Mouse (Mus musculus) kidney, postnatal 0 days (tissue): Measurements from ENCODE around the gene Nsl1. TPM values are rescaled to one million over a fixed set of nuclear protein-coding genes. Genes with fewer than 3 reads are reported as not detected.

ENCODE experiments used
- ATAC-seq: fragments of 200-750 bp; cut with Nextera tagmentation; replicated peaks from 2 replicates; pipeline ENCODE4 v1.8.0; 2017; ENCODE audit warnings: low read depth, moderate number of reproducible peaks, moderate TSS enrichment, moderate library complexity; ENCODE audit not compliant: low FRiP score
- DNase-seq: peaks from one replicate; pipeline ENCODE4 v3.0.0-alpha.2; 2016; ENCODE audit warnings: low spot score
- H3K27ac ChIP-seq: fragments of 300-500 bp; sonication (generic); 2 replicates; pipeline ENCODE4 v1.5.1; 2014; ENCODE audit warnings: mild to moderate bottlenecking
- H3K27me3 ChIP-seq: fragments of 300-500 bp; sonication (generic); 2 replicates; pipeline ENCODE4 v1.6.1; 2014; ENCODE audit warnings: low read length, mixed read lengths; ENCODE audit not compliant: insufficient read depth
- H3K36me3 ChIP-seq: fragments of 300-500 bp; sonication (generic); 2 replicates; pipeline ENCODE4 v1.6.1; 2014; ENCODE audit warnings: low read length, mixed read lengths; ENCODE audit not compliant: insufficient read depth
- H3K4me1 ChIP-seq: fragments of 300-500 bp; sonication (generic); replicated peaks from 2 replicates; pipeline ENCODE4 v1.6.1; 2014; ENCODE audit warnings: antibody characterized with exemption, low read length, mixed read lengths; ENCODE audit not compliant: insufficient read depth
- H3K4me2 ChIP-seq: fragments of 300-500 bp; sonication (generic); 2 replicates; pipeline ENCODE4 v1.6.1; 2014; ENCODE audit warnings: mild to moderate bottlenecking, low read length, moderate library complexity, mixed read lengths
- H3K4me3 ChIP-seq: fragments of 300-500 bp; sonication (generic); replicated peaks from 2 replicates; pipeline ENCODE4 v1.5.1; 2014; ENCODE audit warnings: low read depth, low read length
- H3K9ac ChIP-seq: fragments of 300-500 bp; sonication (generic); 2 replicates; pipeline ENCODE4 v1.6.1; 2014; ENCODE audit warnings: low read depth, low read length
- H3K9me3 ChIP-seq: fragments of 300-500 bp; sonication (generic); replicated peaks from 2 replicates; pipeline ENCODE4 v1.6.1; 2016; ENCODE audit warnings: low read length, inconsistent platforms, mixed read lengths
- CTCF ChIP-seq: IDR thresholded peaks from 2 replicates; pipeline ENCODE4 v1.5.1; 2016; ENCODE audit warnings: antibody characterized with exemption, low read depth, mild to moderate bottlenecking, moderate library complexity
- WGBS: fragments of 180-500 bp; shearing (Covaris S2); extraction: QIAGEN DNeasy Blood & Tissue Kit; methylation state at CpG from one replicate; pipeline ENCODE4 v1.1.7; 2014; 5-methylcytosine and 5-hydroxymethylcytosine counted together
- polyA plus RNA-seq: library from polyadenylated mRNA; unstranded; fragments of >200 nt; fragmentation: Nextera tagmentation; extraction: Ambion mirVana; gene quantifications from 2 replicates; pipeline ENCODE4 v1.2.1, GENCODE M21; 2015

Nsl1 gene
- polyA plus RNA-seq, 1 experiment from 2014 or later = 8.6 TPM

DNA sequence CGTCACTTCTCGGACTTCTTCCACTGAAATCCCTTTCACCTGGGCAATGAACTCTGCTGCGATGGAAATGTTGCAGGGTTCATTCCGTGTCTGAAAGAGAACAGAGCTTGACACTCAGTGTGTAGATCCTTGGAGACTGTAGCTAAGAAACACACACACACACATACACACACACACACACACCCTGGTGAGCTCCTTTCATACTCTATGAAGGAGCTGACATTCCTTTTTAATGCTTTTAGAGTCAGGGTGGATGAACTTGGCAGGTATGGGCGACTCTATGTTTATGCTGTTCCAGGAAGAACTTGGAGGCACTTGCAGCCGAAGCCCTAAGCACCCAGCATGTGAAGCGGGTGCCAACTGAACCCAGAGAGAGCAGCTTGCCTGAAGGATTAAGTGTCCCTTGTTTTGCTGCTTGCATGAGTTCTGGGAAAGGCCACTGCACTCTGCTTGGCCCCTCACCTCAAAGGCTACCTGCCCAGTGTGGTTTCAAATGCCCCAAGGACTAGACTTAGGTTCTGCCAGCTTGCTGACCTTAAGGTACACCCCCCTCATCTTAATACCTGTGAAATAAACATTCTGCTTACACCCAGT, 16.5 kb upstream of the Nsl1 start:
- Histone ChIP-seq H3K4me1 (no peaks in the 10 kb centered on the region), H3K36me3 (no peaks in the 10 kb centered on the region), H3K4me3 (no peak overlapping the region), H3K27ac (no peak overlapping the region), H3K9ac (no peak overlapping the region), H3K9me3 (no peaks in the 10 kb centered on the region), H3K27me3 (no peaks in the 10 kb centered on the region), H3K4me2 (no peak overlapping the region)
- no peak for TF ChIP-seq CTCF
- WGBS = 73% methylated on average over 7 of the region's 7 CpGs
- no peak for ATAC-seq
- DNase-seq = no peak

DNA sequence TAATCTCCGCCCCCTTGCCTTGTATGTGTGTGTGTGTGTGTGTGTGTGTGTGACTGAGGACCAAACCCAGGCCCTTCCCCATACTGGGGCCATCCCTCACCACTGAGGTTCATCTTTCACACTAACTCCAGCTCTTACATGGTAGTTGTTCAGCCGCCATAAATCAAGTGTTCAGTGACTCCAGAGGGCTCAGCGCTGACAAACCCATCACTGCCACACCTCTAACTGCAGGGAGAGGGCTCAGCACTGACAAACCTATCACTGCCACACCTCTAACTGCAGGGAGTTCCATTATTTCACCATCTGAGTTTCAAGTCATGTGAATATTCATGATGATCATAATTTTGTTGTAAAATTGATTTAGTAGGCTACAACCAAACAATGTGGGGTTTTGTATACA, 9.3 kb upstream of the Nsl1 start:
- no peak for TF ChIP-seq CTCF
- H3K4me1 ChIP-seq = no peaks in the 10 kb centered on the region
- no peaks in the 10 kb centered on the region for H3K27me3 ChIP-seq
- no peak overlapping the region for H3K27ac ChIP-seq
- H3K9me3 ChIP-seq = no peaks in the 10 kb centered on the region
- ATAC-seq (no peak), DNase-seq (no peak)
- H3K4me3 ChIP-seq = no peak overlapping the region
- H3K4me2 ChIP-seq = no peak overlapping the region
- H3K9ac ChIP-seq = no peak overlapping the region
- no peaks in the 10 kb centered on the region for H3K36me3 ChIP-seq
- 49% methylated on average over 3 of the region's 3 CpGs for WGBS

DNA sequence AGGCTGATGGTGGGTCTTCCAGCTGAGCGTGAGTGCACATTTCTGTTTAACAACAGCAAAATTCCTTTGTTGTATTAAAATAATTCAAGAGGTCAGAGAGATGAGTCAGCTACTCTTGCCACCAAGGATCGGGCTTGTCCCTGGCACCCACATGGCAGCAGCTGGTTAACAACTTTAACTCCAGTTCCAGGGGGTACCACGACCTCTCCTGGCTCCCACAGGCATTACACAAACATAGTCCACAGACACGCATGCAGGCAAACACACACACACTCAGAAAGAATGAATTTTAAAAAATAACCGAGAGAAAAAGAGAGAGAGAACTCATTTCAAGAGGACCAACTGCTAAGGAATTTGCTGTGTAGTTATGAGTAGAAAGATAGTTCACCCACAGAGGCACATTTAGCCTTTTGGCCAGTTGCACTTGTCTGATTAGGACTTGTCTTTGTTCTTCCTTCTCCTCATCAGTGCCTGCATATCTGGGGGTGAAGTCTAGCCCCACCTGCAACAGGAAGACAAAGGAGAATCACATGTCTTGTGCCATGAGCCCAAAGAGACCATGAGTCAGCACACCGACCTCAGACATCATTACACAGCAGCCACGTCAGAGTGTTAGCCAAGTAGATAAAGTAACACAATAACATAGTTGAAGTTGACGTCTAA, 7.8 kb upstream of the Nsl1 start:
- no peak overlapping the region for H3K9ac ChIP-seq
- DNase-seq = no peak
- H3K9me3 ChIP-seq = no peaks in the 10 kb centered on the region
- WGBS = 75% methylated on average over 8 of the region's 8 CpGs
- H3K36me3 ChIP-seq = no peaks in the 10 kb centered on the region
- peak; percentile 46 for TF ChIP-seq CTCF
- no peak overlapping the region for H3K4me2 ChIP-seq
- no peak overlapping the region for H3K27ac ChIP-seq
- no peak overlapping the region for H3K4me3 ChIP-seq
- H3K27me3 ChIP-seq = no peaks in the 10 kb centered on the region
- H3K4me1 ChIP-seq = no peaks in the 10 kb centered on the region
- ATAC-seq = no peak

DNA sequence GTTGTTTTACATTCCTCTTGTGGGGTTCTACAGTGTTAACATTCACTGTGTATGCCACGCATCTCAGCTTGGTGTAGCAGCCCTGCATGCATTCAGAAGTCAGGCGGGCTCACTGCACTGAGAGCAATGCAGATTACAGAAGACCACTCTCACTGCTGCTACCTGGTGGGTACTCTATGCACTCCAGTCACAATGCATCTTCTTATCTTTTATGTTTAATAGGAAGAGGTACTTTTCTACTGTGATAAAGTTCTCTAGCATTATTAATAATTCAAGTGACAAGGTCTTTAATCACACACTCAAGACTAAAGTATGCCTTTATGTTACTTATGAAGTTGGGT, 7.3 kb upstream of the Nsl1 start:
- TF ChIP-seq CTCF = peak; percentile 48
- no peak overlapping the region for H3K27ac ChIP-seq
- no peak for DNase-seq
- H3K4me3 ChIP-seq = no peak overlapping the region
- no peaks in the 10 kb centered on the region for H3K36me3 ChIP-seq
- H3K4me1 ChIP-seq = no peaks in the 10 kb centered on the region
- ATAC-seq = no peak
- H3K9ac ChIP-seq = no peak overlapping the region
- 62% methylated on average over 2 of the region's 2 CpGs for WGBS
- H3K4me2 ChIP-seq = no peak overlapping the region
- H3K9me3 ChIP-seq = no peaks in the 10 kb centered on the region
- no peaks in the 10 kb centered on the region for H3K27me3 ChIP-seq

DNA sequence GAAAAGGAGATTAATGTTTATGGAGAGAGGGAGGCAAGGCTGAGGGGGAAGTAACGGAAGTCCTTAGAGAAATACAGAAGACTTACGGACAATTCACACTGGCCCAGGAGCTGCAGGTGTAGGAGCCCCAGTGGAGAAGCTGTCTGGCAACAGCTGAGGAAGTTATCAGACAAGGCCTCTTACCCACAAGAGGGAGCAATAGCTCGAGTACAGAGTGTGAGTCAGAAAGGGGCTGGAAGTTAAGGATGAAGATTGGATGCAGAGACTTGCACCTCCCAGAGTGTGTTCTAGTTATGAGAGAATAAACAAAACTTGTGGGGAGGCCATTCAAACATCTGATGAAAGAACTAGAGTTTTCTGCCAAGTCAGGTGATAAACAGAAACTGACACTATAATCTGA, 5.4 kb upstream of the Nsl1 start:
- Histone ChIP-seq H3K36me3 (no peaks in the 10 kb centered on the region), H3K27me3 (no peaks in the 10 kb centered on the region), H3K4me1 (0 out of 2 replicates have a peak, but pooled peaks cover 4% of the 10 kb centered on the region), H3K9me3 (no peaks in the 10 kb centered on the region), H3K4me2 (no peak overlapping the region), H3K9ac (no peak overlapping the region), H3K27ac (no peak overlapping the region), H3K4me3 (no peak overlapping the region)
- DNase-seq (no peak), ATAC-seq (no peak)
- TF ChIP-seq CTCF = peak; percentile 49; the same call in 1 of the 2 replicates
- 69% methylated on average over 3 of the region's 3 CpGs for WGBS

DNA sequence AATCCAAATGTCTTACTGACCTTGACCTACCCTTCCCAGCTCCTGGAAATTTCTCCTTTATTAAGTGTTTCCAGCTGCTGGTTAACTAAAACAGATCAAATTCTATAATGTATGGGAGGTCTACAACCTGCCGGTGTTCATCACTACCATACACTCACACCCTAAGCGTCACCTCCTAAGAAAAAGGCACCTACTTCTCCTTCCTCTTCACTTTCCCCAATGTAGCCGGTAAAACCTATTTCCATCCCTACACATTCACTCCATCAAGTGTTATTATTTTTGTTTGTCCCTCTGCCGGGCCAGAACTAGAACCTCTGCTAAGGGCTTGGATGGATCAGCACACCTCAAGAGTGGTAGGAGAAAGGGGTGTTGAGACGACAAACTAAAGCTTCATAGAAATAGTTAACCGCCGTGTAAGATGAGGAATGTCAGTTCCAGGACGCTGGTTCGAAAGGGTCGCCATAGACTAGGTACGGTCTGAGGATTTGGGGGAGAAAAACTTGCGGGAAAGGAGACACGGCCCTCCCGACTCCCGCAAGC, 501 bp upstream of the Nsl1 start:
- Histone ChIP-seq H3K4me3 (peak overlapping the region; percentile 82), H3K9me3 (no peaks in the 10 kb centered on the region), H3K4me2 (peak overlapping the region; percentile 90), H3K27me3 (no peaks in the 10 kb centered on the region), H3K36me3 (0 out of 2 replicates have a peak, but pooled peaks cover 9% of the 10 kb centered on the region), H3K4me1 (0 out of 2 replicates have a peak, but pooled peaks cover 4% of the 10 kb centered on the region), H3K27ac (0 out of 2 replicates have a peak overlapping the region, but pooled peaks have one; percentile 21), H3K9ac (peak overlapping the region; percentile 71)
- no peak for DNase-seq
- TF ChIP-seq CTCF = no peak
- 3% methylated on average over 15 of the region's 15 CpGs for WGBS
- ATAC-seq = no peak; the same call in 1 of the 2 replicates
